Mouse (Mus musculus) hematopoietic stem cell, adult 5-6 weeks (primary cell): ENCODE data around the gene Mtcl1. TPM values are rescaled to one million over a fixed set of nuclear protein-coding genes. Genes with fewer than 3 reads are reported as not detected.

Experiments
- ATAC-seq, 2 experiments: fragments of 125-278 bp in 1 of 2; replicated peaks in 1 of 2; 2 replicates each; pipeline ENCODE4 v1.8.0; 2016 to 2017; ENCODE audit warnings: inconsistent platforms in 2 of 2, mild to moderate bottlenecking in 2 of 2, moderate number of reproducible peaks in 2 of 2, low read depth in 1 of 2, moderate TSS enrichment in 1 of 2; ENCODE audit not compliant: low FRiP score in 2 of 2, poor library complexity in 2 of 2, severe bottlenecking in 2 of 2, insufficient read depth in 1 of 2, low TSS enrichment in 1 of 2
- total RNA-seq: library from RNA; stranded (forward); fragments of 172-1452, 232-1000 nt; gene quantifications from 2 replicates; pipeline ENCODE4 v1.2.3, GENCODE M21; 2017

The Mtcl1 gene
- not detected in 2 replicates for total RNA-seq

DNA sequence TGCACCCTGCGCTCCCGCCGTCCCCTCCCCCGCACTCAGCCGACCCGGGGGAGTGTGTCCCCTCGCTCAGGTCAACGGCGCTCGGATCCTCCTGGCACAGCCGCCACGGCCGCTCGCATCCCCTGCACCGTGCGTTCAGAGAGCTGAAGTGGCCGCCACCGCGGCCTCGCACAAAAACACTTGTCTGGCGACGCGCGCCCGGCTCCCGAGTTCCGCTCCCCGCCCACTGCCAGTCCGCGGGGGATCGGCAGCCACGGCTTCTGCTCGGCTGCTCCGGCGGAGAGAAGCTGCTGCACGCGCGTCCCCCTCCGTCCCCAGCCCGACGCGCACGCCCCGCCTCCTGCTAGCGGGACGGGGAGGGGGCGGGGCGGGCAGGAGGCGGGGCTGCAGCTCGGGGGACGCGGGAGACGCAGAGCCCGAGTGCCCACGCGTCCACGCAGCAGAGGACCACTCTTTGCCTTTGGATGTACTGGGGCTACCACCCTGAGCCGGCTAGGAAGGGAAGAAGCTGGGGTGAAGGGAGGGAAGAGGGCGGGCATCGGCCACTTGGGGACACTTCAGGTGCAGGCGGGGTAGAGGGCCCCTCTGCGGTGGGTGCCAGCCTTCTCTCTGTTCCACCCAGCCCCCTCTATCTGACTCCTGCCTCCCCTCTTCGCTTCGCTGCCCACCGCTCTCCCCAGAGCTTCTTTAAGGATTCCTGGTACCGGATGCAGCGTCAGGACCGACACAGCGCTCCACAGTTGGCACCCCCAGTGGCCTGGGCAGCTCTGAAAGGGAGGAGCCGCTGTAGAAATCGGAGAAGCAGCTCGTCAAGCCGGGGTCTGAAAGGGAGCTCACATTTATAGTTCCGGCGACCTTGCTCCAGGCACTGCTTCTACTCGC lies at the start of gene Mtcl1:
Gene Mtcl1, minus strand, starts transcription at position 291 of the 882 bp plus-strand sequence.
- peak; percentile 44 to 48; a peak in 3 of 4 replicates for ATAC-seq

DNA sequence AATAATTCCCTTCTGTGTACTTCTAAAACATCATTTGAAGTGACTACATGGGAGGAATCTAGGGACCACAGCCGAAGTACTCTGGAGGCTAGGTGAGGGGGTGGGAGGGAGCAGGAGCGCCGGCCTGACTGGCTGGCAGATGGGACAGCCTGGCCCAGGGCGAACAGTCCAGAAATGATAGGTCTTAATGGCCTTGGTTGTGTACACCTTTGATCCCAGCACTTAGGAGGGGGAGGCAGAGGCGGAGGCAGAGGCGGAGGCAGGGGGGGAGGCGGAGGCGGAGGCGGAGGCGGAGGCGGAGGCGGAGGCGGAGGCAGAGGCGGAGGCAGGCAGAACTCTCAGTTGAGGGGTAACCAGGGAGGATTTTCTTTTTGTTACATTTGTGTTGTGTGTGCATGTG lies 49.0 kb upstream of the Mtcl1 start:
- ATAC-seq, result no peak

GRCm38 (mm10) chr17:66496589-66496988 lies 47.0 kb upstream of the Mtcl1 start:
- ATAC-seq, result no peak

DNA sequence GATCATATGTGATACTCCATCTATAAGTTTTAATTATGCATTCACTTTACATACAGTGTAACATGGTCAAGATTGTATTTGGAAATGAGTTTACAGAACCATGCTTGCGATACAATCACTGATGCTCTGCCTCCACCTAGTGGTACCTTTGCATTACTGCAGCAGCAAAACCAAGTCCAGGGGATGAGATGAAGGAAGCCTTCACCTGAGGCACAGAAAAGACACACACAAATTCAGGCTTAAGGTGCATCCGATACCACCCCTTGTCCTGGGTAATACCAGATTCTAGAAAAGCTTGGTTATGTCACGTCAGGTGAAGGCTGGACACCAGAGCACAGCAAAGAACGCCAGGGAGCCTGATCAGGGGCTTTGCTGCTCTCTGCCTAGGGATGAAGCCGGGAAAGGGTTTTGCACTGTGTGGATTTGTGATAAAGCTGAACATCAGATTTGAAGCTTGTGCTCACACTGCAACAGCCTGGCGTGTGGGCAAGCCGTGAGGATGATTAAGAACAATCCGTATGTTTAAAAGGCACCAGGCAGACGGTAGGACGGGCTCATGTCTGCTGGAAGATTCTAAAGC lies 40.6 kb upstream of the Mtcl1 start:
- peak; percentile 32 to 68; a peak in 1 of 4 replicates for ATAC-seq

- peak; percentile 22 to 44; a peak in 3 of 4 replicates for ATAC-seq
Measured at GRCm38 (mm10) chr17:66486576-66486975, 37.0 kb upstream of the Mtcl1 start.

- peak; percentile 75 to 76 for ATAC-seq
Measured at GRCm38 (mm10) chr17:66485742-66486141, 36.2 kb upstream of the Mtcl1 start.

GRCm38 (mm10) chr17:66484965-66485364 lies 35.4 kb upstream of the Mtcl1 start:
- no peak for ATAC-seq

GRCm38 (mm10) chr17:66483651-66484454 lies 34.3 kb upstream of the Mtcl1 start:
- ATAC-seq, result no peak

- ATAC-seq, result no peak
Measured at GRCm38 (mm10) chr17:66481295-66481694, 31.7 kb upstream of the Mtcl1 start.

DNA sequence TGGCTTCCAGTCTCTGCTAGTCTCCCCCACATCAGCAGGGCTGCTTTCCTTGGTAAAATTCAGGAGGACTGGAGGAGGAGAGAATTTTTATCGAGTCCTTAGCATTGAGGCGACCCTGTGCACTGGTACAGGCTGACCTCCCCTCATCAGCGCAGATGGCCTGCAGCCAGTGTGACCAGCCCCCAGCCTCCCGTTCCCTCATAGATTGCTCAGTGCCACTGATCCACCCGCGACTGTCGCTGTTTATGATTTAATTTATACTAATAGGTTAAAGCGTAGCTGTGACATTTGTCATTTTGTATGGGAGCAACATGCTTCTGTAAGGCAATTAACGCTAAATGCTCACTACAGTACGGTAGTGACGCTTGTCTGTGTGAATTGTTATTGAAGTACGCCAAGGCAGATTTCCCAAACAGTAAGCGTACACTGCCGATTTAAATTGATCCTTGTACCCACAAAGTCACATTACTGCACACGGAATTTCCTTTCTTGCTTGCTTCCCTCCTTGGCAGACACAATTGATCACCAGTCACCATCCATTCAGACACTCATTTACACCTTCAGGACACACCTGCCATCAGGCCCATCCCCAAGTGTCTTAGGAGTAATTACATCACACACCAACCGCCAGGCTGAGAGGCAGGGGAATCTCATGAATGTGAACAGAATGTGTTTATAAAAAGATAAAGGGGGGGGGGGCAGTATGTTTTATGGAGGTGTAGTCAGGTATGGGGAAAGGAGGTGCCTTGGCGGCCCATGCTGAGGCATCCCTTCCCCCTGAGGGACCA lies 31.1 kb upstream of the Mtcl1 start:
- ATAC-seq, result 0 out of 4 replicates have a peak, but pooled peaks of 1 of the 2 experiments have one; percentile 2

DNA sequence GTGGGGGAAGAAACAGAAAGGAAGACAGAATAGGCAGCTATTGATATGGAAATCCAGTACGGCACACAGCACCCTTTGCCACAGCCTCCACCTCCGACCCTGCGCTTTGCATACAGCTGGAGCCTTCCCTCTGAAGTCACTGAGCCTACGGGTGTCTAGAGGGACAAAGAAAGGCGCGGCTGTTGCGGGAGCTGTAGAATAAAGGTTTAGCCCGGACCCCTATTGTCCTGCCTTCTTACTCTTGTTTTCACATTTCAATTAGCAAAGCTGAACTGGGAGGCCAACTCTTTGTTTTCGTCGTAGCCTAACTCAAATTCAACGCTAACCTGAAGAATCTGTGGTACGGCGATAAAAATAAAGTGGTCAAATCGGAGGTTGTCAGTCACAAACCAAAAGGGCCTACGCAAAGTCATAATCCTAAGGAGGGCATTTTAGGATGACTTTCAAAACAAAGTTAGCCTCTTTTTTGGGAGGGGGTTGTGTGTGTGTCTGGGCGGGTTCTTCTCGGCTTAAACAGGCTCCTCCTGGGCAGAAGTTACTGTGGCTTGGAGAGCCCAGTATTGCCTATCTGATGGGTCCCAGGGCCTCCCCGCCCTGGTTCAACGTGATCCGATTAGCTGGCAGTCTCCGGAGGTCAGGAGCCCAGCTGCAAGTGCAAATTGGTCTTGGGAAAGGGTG lies 30.4 kb upstream of the Mtcl1 start:
- peak; percentile 50 to 55 for ATAC-seq

GRCm38 (mm10) chr17:66479311-66479710 lies 29.8 kb upstream of the Mtcl1 start:
- ATAC-seq, result peak; percentile 67 to 77; a peak in 3 of 4 replicates

DNA sequence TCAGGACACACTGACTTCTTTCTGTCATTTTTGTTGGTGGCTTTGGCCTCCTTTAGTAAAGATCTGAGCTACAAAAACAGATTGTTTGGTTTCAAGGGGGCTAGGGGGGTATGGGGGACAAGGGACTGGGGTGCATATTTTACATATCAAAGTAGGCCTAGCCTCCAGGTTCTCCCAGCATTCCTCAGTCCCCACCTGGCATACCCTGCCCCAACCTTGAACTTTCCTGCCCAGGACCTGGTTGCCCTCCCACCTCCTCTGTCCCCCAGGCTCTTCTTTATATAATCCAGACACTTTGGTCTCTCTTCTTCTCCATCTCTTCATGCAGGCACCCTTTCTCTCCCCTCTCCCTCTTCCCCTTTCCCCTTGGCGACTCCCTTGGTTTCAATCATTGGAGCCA lies 23.7 kb upstream of the Mtcl1 start:
- ATAC-seq, result no peak

DNA sequence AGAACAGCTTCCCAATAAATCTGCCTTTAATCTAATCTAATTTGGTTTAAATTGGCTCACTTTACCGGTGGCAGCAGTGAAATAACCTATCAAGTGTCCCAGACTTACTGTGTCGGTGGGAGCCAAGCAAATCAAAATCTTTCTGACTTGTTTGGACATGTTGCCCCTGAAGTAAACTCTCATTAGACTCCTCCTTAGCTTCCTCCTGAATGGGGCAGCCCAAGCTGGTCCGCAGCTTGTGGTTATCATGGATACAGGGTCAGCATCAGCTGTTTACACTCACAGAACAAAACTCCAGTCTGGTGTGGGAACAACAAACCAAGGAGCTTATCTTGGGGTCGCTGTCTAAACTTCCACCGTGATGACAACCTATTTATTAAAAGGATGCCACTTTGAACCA lies 22.2 kb upstream of the Mtcl1 start:
- no peak for ATAC-seq

GRCm38 (mm10) chr17:66471252-66471651 lies 21.7 kb upstream of the Mtcl1 start:
- no peak for ATAC-seq

DNA sequence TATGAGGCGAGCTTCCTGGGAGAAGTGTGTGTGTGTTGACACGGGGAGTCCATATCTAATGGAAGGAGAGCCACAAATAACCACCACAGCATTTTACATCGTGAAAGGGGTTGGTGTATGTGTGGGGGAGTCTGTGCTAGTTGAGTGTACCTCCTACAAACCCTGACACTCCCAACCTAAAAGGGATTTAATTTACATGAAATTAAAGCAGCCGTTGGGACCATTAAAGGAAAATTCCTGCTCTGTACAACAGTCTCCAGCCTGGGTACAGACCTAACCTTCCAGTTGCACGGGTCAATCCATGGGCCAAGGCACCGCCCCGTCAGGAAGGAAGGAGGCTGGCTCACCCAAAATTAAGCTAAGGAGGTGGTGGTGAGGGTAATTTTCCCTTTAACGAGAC lies 20.5 kb upstream of the Mtcl1 start:
- ATAC-seq, result no peak

GRCm38 (mm10) chr17:66457278-66457677 lies 7.7 kb upstream of the Mtcl1 start:
- ATAC-seq, result no peak
